Mouse (Mus musculus) limb, embryonic 14.5 days (tissue): ENCODE data around the gene Slc16a11. TPM values are rescaled to one million over a fixed set of nuclear protein-coding genes. Genes with fewer than 3 reads are reported as not detected.

Source experiments
- ATAC-seq: fragments of 200-750 bp; cut with Nextera tagmentation; 2 replicates; pipeline ENCODE4 v1.8.0; 2017; ENCODE audit warnings: low read depth, moderate number of reproducible peaks, moderate TSS enrichment; ENCODE audit not compliant: low FRiP score
- DNase-seq: peaks from one replicate; pipeline ENCODE4 v3.0.0-alpha.2; 2015; ENCODE audit warnings: low spot score
- H3K27ac ChIP-seq: fragments of 300-500 bp; sonication (generic); replicated peaks from 2 replicates; pipeline ENCODE4 v1.5.1; 2014; ENCODE audit warnings: low read depth, mild to moderate bottlenecking, low read length, moderate library complexity, mixed read lengths
- H3K27me3 ChIP-seq: fragments of 300-500 bp; sonication (generic); 2 replicates; pipeline ENCODE4 v1.6.1; 2014; ENCODE audit warnings: low read length, mixed read lengths; ENCODE audit not compliant: control insufficient read depth, insufficient read depth
- H3K36me3 ChIP-seq: fragments of 300-500 bp; sonication (generic); 2 replicates; pipeline ENCODE4 v1.6.1; 2014; ENCODE audit warnings: mild to moderate bottlenecking, low read length, moderate library complexity, mixed read lengths; ENCODE audit not compliant: control insufficient read depth, insufficient read depth
- H3K4me1 ChIP-seq: fragments of 300-500 bp; sonication (generic); 2 replicates; pipeline ENCODE4 v1.6.1; 2014; ENCODE audit warnings: antibody characterized with exemption, low read length, mixed read lengths; ENCODE audit not compliant: control insufficient read depth, insufficient read depth
- H3K4me2 ChIP-seq: fragments of 300-500 bp; sonication (generic); replicated peaks from 2 replicates; pipeline ENCODE4 v1.6.1; 2014; ENCODE audit warnings: low read depth, mild to moderate bottlenecking, low read length, moderate library complexity; ENCODE audit not compliant: severe bottlenecking
- H3K4me3 ChIP-seq: fragments of 300-500 bp; sonication (generic); replicated peaks from 2 replicates; pipeline ENCODE4 v1.5.1; 2014; ENCODE audit warnings: low read length
- H3K9ac ChIP-seq: fragments of 300-500 bp; sonication (generic); 2 replicates; pipeline ENCODE4 v1.6.1; 2014; ENCODE audit warnings: mild to moderate bottlenecking, low read depth, low read length, moderate library complexity; ENCODE audit not compliant: severe bottlenecking
- H3K9me3 ChIP-seq: fragments of 300-500 bp; sonication (generic); 2 replicates; pipeline ENCODE4 v1.6.1; 2016; ENCODE audit warnings: low read length; ENCODE audit not compliant: control insufficient read depth
- POLR2A ChIP-seq: fragments of 200-500 bp; IDR thresholded peaks from 2 replicates; pipeline ENCODE4 v1.8.0; 2012; ENCODE audit warnings: inconsistent platforms, mild to moderate bottlenecking, moderate library complexity, borderline replicate concordance; ENCODE audit not compliant: insufficient read depth, insufficient read length; ENCODE audit errors: extremely low read depth
- WGBS: fragments of 180-500 bp; shearing (Covaris S2); extraction: QIAGEN DNeasy Blood & Tissue Kit; methylation state at CpG from one replicate; pipeline ENCODE4 v1.1.7; 2014; 5-methylcytosine and 5-hydroxymethylcytosine counted together
- polyA plus RNA-seq, 2 experiments: library from polyadenylated mRNA; depleted of rRNA in 1 of 2; stranded (reverse) in 1 of 2; unstranded in 1 of 2; fragments of >200 nt; fragmentation: Nextera tagmentation in 1 of 2; extraction: Ambion mirVana in 1 of 2; gene quantifications; 2 replicates each; pipeline versions ENCODE4 v1.2.1 to v1.2.3; 2012 to 2014

The Slc16a11 gene
- polyA plus RNA-seq, 2 experiments = 0.47 to 1.3 TPM

GRCm38 (mm10) chr11:70210681-70211080, 1.9 kb upstream of the Slc16a11 start:
- H3K4me2 ChIP-seq = no peak overlapping the region
- ATAC-seq (no peak), DNase-seq (no peak)
- H3K9me3 ChIP-seq = no peaks in the 10 kb centered on the region
- no peaks in the 10 kb centered on the region for H3K36me3 ChIP-seq
- H3K27me3 ChIP-seq = peaks cover 26% of the 10 kb centered on the region
- H3K27ac ChIP-seq = no peak overlapping the region
- WGBS = 83% methylated on average over 2 of the region's 2 CpGs
- H3K9ac ChIP-seq = no peak overlapping the region
- no peak for TF ChIP-seq POLR2A
- peaks cover 12% of the 10 kb centered on the region for H3K4me1 ChIP-seq
- H3K4me3 ChIP-seq = no peak overlapping the region

DNA sequence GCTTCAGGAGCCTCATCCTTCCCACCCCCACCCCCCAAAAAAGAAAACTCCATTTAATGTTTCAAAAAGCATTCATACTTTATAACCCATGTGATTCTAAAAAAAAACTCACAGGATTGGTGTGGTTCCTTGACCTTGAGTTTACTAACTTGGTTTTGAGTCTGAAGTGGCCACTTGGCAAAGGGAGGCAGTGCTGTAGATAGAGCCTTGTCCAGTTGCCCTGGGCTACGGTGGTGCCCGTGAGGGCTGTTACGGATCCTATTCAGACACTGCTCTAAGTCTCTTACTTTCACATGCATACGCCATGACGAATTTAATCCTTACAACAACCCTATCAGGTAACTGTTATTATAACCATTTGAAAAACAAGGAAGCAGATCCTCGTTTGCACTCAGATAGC, 580 bp upstream of the Slc16a11 start:
- no peak overlapping the region for H3K4me2 ChIP-seq
- H3K27ac ChIP-seq = no peak overlapping the region
- no peak overlapping the region for H3K9ac ChIP-seq
- ATAC-seq (no peak), DNase-seq (no peak)
- WGBS = 83% methylated on average over 6 of the region's 6 CpGs
- H3K27me3 ChIP-seq = peaks cover 37% of the 10 kb centered on the region
- no peak for TF ChIP-seq POLR2A
- no peaks in the 10 kb centered on the region for H3K9me3 ChIP-seq
- peaks cover under 1% of the 10 kb centered on the region; the same call in 1 of the 2 replicates for H3K36me3 ChIP-seq
- peaks cover 12% of the 10 kb centered on the region for H3K4me1 ChIP-seq
- no peak overlapping the region for H3K4me3 ChIP-seq

DNA sequence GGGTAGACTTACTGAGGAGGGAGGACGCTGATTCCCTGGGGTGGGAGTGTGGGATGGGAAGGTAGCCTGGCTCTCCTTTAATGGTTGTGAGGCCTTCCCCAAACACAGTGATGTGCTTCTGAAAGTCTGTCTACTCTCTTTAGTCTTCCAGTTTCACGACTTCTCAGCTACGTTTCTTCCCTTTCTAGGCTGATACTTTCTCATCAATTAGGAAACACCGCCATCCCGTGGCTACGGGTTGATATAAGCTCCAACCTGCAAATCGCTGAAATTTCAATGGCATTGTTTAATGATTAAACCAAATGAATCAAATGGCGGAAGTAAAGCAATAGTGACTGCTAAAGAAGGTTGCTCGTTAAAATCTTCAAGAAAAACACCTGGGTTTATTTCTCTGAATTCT, 344 bp downstream of the Slc16a11 start:
- Histone ChIP-seq H3K9ac (no peak overlapping the region), H3K27ac (no peak overlapping the region), H3K27me3 (peaks cover 39% of the 10 kb centered on the region), H3K4me3 (no peak overlapping the region), H3K36me3 (peaks cover 6% of the 10 kb centered on the region), H3K4me1 (peaks cover 12% of the 10 kb centered on the region), H3K9me3 (no peaks in the 10 kb centered on the region), H3K4me2 (no peak overlapping the region)
- ATAC-seq (peak; percentile 35; the same call in 1 of the 2 replicates), DNase-seq (peak; percentile 75)
- 10% methylated on average over 9 of the region's 9 CpGs for WGBS
- no peak for TF ChIP-seq POLR2A

- no peak overlapping the region for H3K27ac ChIP-seq
- H3K4me1 ChIP-seq = peaks cover 12% of the 10 kb centered on the region
- peak overlapping the region; percentile 48 for H3K9ac ChIP-seq
- 5% methylated on average over 23 of the region's 26 CpGs for WGBS
- DNase-seq = no peak
- H3K4me3 ChIP-seq = peak overlapping the region; percentile 33
- no peak for ATAC-seq
- no peaks in the 10 kb centered on the region for H3K9me3 ChIP-seq
- H3K4me2 ChIP-seq = peak overlapping the region; percentile 56
- peaks cover 6% of the 10 kb centered on the region for H3K36me3 ChIP-seq
- TF ChIP-seq POLR2A = no peak
- peaks cover 39% of the 10 kb centered on the region for H3K27me3 ChIP-seq
Measured at GRCm38 (mm10) chr11:70213736-70214135, 1.2 kb downstream of the Slc16a11 start.

DNA sequence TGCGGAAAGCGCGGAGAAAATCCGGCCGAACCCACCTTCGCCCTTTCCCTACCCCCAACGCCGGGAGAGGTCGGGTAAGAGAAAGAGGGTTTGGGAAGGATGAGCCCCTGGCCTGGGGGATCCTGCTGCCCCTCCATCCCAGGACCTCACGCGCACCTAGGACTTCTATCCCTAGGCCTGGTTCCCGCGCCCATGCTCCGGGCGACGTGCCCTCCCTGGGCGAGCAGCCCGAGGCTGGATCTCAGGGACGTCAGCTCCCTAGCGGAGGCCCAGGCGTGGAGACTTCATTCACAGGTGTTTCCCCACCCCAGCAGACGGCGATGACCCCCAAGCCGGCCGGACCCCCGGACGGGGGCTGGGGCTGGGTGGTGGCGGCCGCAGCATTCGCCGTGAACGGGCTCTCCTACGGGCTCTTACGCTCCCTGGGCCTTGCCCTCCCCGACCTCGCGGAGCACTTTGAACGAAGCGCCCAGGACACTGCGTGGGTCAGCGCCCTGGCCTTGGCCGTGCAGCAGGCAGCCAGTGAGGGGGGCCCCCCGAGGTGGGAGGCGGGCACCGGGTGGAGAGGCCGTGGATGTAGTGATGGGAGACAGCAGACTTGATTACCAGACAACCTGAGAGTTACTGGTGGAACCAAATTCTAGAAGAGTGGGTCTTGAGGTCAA, 1.8 kb downstream of the Slc16a11 start:
- H3K27ac ChIP-seq = no peak overlapping the region
- H3K4me1 ChIP-seq = peaks cover 12% of the 10 kb centered on the region
- H3K9ac ChIP-seq = peak overlapping the region; percentile 48
- H3K4me3 ChIP-seq = peak overlapping the region; percentile 33
- no peaks in the 10 kb centered on the region for H3K9me3 ChIP-seq
- peaks cover 39% of the 10 kb centered on the region for H3K27me3 ChIP-seq
- peak overlapping the region; percentile 56 for H3K4me2 ChIP-seq
- DNase-seq = no peak
- TF ChIP-seq POLR2A = no peak
- H3K36me3 ChIP-seq = peaks cover 6% of the 10 kb centered on the region
- ATAC-seq = no peak
- under 1% methylated on average over 40 of the region's 46 CpGs for WGBS
